19 mouse cellular contexts compared by ENCODE assay signal in the genomic region with DNA sequence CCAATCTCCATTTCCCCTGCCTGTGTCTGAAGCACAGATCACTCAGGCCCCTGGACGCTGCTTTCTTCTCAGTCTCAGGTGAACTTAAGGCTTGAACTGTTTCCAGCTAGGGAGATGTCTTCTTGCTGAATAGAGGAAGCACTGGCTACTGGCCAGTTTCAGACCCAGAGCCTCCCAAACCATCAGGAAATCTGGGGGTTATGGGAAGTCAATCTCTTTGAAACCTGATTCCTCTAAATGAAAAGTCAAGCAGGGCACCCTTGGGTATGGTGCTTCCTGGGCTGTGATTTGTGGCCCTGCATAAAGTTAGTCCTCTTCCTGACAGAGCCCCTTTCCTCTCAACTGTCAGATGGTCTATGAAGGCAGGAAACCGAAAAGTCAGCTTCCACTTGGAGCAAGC.
DNase-seq lines count a peak whose midpoint lies in the region; ATAC-seq lines count a peak whose summit lies in the region.
"Had no signal": no experiment of that assay in that cellular context is flagged by ENCODE, and none has a peak within 500 bp of the region (broad histone marks: within the 10 kb centered on the region; RNA-seq: fewer than 3 reads in every experiment).

No protein-coding gene starts in this region.

- peak; percentile 57 for ATAC-seq in kidney, embryonic 16.5 days (ENCODE audit: low FRiP score, low TSS enrichment)
- ATAC-seq: forebrain, embryonic 14.5 days had no signal

- H3K27me3 ChIP-seq in kidney, embryonic 16.5 days (ENCODE audit: insufficient read depth, low read length), result 0 out of 2 replicates have a peak, but pooled peaks cover under 1% of the 10 kb centered on the region
- no peaks in the 10 kb centered on the region for H3K27me3 ChIP-seq in limb, embryonic 10.5 days (ENCODE audit: low read depth, poor library complexity, severe bottlenecking)
- H3K27me3 ChIP-seq: embryonic facial prominence, embryonic 12.5 days had no signal

- DNase-seq in embryo, embryonic 11 days, result peak; percentile 14
- no peak for DNase-seq in embryo, embryonic 9.5 days (ENCODE audit: extremely low spot score)
- DNase-seq in kidney, adult 11 months, result peak; percentile 65
- no peak for DNase-seq in limb, embryonic 10.5 days (ENCODE audit: low spot score)
- DNase-seq in right cerebral cortex, adult 18-20 months, result no peak
- no peak for DNase-seq in cerebellum, postnatal 14 days
- no peak for DNase-seq in frontal cortex, postnatal 25 days (ENCODE audit: low spot score in 2 of 2)
- DNase-seq: adrenal gland, postnatal 14 days; B cell, adult 2 months; cerebellum, adult 11 months; cerebellum, postnatal 36 days; gastrocnemius, postnatal 14 days; liver; thymus, postnatal 14 days had no signal

- no peak overlapping the region for H3K4me2 ChIP-seq in kidney, embryonic 16.5 days (replicated peaks; ENCODE audit: low read depth, low read length)
- H3K4me2 ChIP-seq: embryonic facial prominence, embryonic 12.5 days had no signal

- no peak overlapping the region for H3K9ac ChIP-seq in kidney, embryonic 16.5 days (replicated peaks; ENCODE audit: low read length)
- H3K9ac ChIP-seq: embryonic facial prominence, embryonic 12.5 days had no signal

- H3K27ac ChIP-seq in kidney, embryonic 16.5 days (ENCODE audit: low read length), result peak overlapping the region; percentile 29; the same call in 1 of the 2 replicates
- 0 out of 2 replicates have a peak overlapping the region, but pooled peaks have one; percentile 19 for H3K27ac ChIP-seq in limb, embryonic 10.5 days
- H3K27ac ChIP-seq: embryonic facial prominence, embryonic 12.5 days; hindbrain, embryonic 10.5 days; midbrain, embryonic 10.5 days had no signal

- H3K9me3 ChIP-seq in kidney, embryonic 16.5 days (ENCODE audit: low read length), result no peaks in the 10 kb centered on the region
- no peaks in the 10 kb centered on the region for H3K9me3 ChIP-seq in limb, embryonic 10.5 days (replicated peaks)
- H3K9me3 ChIP-seq: embryonic facial prominence, embryonic 12.5 days; hindbrain, embryonic 10.5 days; midbrain, embryonic 10.5 days had no signal

- H3K4me3 ChIP-seq in kidney, embryonic 16.5 days (ENCODE audit: low read length), result no peak overlapping the region
- no peak overlapping the region for H3K4me3 ChIP-seq in limb, embryonic 10.5 days
- H3K4me3 ChIP-seq: embryonic facial prominence, embryonic 12.5 days; hindbrain, embryonic 10.5 days; midbrain, embryonic 10.5 days had no signal

- H3K4me1 ChIP-seq in kidney, embryonic 16.5 days (ENCODE audit: insufficient read depth, low read length), result peaks cover 34% of the 10 kb centered on the region
- H3K4me1 ChIP-seq in limb, embryonic 10.5 days, result peaks cover 35% of the 10 kb centered on the region

- 15% methylated on average over 2 of the region's 2 CpGs for WGBS in kidney, embryonic 16.5 days
- 31% methylated on average over 2 of the region's 2 CpGs for WGBS in limb, embryonic 10.5 days

- no peaks in the 10 kb centered on the region for H3K36me3 ChIP-seq in kidney, embryonic 16.5 days (ENCODE audit: insufficient read depth, low read length)
- H3K36me3 ChIP-seq in limb, embryonic 10.5 days, result no peaks in the 10 kb centered on the region
- H3K36me3 ChIP-seq: embryonic facial prominence, embryonic 12.5 days; hindbrain, embryonic 10.5 days; midbrain, embryonic 10.5 days had no signal

Comparison
In these comparisons a context has a peak if more than half of its experiments do, and no peak if none do; other contexts are left out.
1. DNase-seq: peak in embryo, embryonic 11 days (single experiment) and kidney, adult 11 months (single experiment); none in embryo, embryonic 9.5 days (single experiment), limb, embryonic 10.5 days (single experiment), right cerebral cortex, adult 18-20 months (single experiment), cerebellum, postnatal 14 days (0 of 2) and frontal cortex, postnatal 25 days (0 of 2).